Mouse (Mus musculus): ENCODE data around the gene Atf6.
A peak's percentile ranks its signal among the peaks of the same experiment; 100 is the strongest.

The Atf6 gene

DNA sequence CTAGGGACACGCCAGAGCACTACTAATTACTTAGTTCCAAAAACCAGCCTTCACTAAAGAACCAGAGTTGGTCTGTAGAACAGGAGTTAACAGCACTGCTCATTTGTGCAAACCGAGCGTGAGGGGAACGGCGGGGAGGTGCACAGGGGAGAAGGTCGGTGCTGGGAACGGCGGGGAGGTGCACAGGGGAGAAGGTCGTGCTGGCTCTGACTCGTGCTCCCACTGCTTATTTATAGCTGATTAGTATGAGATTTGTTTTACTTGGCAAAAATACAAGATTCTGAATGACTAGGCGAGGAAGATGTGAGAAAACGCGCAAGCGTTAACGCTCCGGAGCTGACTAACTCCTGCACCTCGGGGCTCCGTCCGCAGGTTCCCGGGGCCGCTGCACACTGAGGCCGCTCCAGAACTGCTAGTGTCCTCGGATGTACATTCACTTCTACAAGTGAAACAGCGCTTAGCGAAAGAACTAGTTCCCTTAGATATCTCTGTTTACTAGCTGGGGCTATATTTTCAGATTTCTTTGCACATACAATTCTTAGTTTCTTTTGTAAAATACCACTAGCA lies 96.1 kb downstream of the Atf6 start:
- peak in 1 of 2 experiments; percentile 14 for DNase-seq

DNA sequence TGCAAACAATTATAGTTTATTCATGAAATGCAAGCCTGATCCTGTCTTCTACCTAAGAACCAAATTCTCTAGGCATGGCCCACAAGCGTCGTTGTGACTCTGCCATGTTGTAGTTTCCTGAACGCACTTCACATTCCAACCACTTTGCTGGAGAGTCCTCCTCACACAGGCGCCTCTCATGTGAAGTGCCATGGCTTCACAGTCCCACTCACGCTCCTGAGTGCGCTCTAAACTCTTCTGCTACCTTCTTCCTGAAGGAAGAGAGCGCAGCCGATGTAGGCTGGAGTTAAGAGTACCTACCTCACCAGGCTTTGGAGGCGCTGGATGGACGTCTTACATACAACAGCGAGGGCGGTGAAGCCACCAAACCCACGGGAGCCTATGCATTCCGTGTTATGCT lies 96.9 kb downstream of the Atf6 start:
- DNase-seq, result no peak

DNA sequence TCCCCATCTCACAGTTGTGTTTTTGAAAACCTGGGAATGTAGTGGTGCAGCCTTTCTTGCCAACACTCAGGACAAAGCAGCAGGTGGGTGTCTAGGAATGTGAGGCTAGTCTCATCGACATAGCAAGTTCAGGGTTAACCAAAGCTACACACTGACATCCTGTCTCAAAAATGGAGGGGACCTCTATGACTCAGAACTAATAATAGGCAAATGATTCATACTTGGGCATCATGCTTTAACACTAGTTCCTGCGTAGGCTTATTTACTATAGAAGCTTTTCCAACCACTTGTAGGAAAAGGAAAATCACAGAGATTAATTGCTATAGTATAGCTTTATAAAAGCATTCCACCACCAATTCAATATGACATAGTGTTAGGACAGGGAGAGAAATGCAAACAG lies 100.6 kb downstream of the Atf6 start:
- DNase-seq, result no peak

DNA sequence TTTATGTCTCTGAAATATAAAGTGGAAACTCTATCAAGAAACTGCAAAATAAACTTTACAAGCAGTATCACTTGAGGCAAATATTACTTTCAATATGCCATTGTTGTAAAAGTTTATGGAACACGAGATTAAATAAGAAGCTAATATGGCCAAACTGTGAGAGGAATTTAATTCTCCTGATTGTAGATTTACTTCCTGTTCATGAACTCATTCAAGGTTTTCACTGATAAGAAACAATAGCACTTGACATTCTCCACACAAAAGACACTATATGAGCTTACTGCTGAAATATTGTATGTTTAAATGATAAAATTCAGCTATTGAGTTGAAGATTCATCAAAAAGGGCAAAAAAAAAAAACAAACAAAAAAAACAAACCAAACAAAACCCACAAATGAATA lies 102.8 kb downstream of the Atf6 start:
- DNase-seq, result no peak

DNA sequence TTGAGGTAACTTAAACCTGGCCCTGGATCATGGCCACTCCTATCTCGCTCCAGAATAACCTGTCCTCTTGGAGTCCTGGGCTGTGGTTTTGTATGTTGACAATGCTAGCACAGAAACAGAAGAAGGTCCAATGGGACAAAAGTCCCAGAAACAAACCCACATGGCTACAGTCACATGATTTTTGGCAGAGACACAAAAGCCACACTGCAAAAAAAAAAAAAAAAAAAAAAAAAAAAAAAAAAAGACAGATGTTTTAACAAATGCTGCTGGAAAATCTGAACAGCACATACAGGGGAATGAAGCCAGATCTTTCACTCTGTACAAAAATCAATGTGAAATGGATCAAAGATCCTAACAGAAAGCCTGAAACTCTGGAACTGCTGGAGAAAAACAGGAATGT lies 105.9 kb downstream of the Atf6 start:
- DNase-seq, result no peak

DNA sequence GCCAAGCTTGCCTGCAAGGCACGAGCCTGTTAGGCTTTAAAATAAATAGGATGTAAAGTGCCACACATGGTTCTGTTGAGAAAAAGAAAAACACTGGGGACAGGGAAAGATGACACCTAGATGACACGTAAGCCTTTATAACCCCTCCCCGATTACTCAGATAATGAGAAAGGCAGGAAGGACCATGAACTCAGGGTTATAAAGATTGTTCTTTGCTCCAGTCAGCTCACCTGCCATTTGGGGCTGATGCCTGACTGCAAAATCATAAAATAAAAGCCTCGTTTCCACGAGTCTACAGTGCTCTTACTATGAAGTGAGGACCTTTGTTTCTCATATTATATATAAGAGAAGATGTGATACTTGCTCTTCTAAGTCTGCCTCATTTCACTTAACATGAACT lies 114.0 kb downstream of the Atf6 start:
- no peak for DNase-seq

DNA sequence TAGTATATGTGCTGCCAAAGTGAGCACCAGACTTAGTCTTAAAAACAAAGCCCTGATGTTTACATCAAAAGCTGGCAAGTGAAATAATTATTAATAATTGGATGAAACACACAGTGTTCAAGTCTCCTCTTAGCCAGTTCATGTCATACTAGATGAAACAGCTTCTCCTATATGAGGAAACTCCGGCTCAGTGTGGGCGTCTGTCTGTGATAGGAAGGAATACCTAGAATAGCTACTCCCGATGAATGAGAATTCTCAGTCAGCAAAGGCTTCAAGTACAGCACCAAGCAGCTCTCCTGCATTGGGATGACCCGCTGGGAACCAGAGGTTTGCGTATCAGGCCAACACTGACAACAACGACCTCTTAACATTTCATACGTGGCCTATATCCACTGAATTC lies 115.8 kb downstream of the Atf6 start:
- no peak for DNase-seq

DNA sequence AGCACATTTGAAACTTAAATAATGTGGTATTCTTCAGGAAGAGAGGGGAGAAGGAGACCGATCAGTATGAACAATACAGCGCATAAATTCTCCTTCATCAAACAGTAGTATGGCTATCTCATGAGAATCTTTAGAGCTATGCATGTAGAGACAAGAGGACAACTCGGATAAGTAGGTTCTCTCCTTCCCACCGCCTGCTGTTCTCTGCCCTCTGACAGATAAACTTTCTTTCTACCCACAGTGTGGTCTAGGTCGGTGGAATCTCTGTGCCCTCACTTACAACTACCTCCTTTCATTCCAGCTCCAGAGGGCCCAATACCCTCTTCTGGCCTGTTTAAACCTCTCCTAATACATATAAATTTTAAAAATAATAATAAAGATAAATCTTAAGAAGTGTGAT lies 121.0 kb downstream of the Atf6 start:
- no peak for DNase-seq

DNA sequence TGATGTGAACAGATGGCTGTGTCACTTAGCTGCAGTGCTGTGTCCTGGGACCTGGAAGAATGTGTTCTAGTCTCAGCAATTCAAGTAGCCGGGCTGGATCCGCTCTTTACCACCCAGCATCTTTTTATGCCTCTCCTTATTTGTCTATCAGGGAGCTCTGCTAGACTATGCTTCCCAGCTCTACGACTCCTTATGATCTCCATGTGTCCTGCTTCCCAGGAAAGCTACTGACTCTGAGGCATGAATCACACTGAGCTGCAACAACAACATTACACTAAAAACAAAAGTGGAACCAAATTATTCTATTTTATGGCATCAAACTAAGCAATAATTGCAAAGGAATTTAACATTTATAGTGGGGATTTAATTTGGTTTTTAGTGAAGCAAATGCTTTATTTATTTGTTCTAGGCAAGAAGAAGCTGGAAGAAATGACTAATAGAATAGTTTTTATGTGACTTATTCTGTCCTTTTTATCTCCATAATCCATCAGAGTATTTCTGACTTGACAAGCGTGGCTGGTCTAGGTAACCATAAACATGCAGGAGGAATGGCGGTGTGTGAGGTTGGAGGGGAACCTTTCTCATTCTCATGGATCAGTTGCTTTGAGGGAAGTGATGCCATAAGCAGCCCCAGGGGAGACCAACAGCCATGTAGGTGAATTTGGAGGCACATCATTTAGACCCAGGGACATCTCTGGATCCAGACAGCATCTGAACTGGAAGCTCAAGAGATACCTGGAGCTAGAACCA lies 125.9 kb downstream of the Atf6 start:
- no peak for DNase-seq

DNA sequence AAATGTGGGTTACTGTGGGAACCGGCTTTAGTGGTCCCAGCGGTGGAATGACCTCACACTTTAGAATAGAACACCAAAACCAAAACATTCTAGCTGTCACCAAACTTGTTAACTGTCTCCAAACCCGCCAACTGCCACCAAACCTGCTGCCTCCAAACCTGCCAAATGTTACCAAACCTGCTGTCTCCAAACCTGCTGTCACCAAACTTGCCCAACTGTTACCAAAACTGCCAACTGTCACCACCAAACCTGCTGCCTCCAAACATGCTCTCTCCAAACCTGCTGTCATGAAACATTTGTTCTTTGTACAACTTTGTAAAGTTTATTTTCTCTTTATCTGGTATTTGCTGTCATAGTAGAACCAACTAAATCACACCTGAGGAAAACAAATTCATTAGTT lies 132.7 kb downstream of the Atf6 start:
- no peak for DNase-seq

DNA sequence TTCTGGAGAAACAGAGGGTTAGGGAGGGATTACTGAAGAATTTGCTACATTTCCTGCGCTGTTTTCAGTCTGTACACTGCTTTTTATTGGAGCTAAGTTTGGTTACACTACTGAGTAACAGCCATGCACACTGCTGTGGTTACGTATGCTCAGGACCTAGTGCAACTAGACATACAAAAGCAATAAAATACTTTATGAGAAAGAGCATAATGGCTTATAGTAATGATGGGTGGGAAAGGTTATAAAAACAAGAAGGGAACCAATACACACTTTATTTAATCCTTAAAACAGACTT lies 135.0 kb downstream of the Atf6 start:
- DNase-seq, result no peak

DNA sequence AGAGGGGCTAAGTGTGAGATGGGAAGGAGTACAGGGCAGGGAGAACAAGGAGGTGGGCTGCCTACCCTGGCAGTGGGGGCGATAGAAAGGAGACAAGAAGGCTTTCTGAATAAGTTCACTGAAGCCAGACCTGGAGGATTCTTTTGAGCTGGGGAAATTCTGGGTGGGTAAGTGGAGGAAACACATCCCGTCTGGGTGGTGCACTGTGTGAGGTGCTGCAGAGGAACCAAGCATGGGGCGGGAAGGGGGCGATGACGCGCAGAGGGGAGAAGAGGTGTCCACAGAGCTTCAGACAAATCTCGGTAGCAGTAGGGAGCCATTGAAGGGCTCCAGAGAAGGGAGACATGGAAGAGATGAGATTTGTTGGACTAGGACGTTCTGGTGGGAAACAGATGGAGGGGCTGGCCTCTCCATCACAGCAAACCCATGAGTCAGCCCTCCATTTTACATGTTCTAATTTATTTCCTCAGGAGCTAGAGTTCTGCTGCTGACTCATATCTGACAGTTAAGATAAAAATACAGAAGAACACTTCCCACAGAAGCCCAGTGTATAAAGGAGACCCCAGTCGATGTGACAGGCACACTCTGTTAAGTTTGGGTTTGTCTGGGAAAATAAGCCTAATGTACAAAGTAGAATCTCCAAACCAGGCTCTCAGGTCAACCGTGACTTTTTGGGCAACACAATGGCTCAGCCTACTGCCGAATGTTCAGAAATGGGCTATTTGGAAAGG lies 135.5 kb downstream of the Atf6 start:
- no peak for DNase-seq

DNA sequence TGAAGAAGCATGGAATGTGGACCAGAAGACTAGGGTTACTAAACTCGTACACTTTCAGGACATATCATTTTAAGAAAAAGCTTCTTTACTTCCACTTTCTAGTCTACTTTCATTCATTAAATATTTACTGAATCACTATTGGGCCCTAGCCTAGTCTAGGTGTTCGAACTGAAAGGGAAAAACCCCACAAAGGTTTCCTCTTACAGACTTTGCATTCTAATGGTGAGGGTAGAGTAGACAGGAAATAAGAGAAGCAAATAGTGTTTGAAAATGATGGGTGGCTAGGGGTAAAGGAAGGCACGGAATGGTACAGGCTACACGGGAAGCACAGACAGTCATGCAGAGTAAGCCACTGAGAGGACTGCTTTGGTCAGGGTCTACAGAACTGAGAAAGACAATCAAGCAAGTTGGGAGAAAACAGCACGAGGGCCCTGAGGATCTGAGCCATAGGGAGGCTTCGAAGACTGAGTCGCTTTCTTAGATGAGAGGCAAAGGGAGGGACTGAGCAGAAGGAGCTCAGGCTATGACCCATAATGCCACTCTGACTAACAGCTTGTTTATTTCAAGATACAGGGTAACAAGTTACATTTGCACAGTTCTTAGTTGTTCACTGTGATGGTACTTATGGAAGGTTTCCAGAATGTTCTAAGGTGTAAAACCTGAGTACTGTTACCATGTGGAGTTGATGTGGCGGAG lies 138.2 kb downstream of the Atf6 start:
- DNase-seq, result no peak

DNA sequence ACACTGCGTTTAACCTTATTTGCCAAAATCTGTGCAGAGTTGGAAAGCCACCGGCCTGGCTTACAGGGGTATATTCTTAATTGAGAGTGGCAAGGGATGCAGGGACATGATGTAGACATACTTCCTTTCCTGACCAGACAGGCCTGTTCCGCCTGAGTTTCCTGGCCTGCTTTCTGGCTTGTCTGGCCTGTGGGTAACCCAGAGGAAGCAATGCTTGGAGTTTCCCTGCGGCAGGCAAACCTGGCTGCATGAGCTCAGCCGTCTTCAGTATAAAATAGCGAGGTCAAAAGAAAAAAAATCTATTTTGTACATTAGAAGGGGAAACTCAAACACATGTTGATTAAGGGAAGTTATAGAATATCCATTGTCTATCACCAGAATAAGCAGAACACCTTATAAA lies 139.0 kb downstream of the Atf6 start:
- DNase-seq, result peak; percentile 33 to 51

DNA sequence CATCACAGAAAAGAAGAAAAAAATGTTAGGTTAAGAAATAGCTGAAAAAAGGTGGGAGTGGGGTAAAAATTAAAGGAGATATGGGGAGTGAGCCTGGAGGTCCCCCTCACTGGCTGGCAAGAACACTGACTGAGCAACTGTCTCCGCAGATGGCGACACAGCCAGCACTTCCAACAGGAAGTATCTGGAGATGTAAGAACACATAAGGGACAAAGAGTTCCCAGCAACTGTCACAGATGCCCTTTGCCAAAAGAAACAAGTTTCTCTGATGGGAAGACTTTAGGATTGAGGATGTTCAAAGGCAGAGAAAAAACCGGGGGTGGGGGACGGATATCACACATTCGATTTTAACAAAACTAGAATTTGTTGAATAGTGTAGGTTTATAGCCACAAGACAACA lies 146.0 kb downstream of the Atf6 start:
- peak in 1 of 2 experiments; percentile 39 for DNase-seq

DNA sequence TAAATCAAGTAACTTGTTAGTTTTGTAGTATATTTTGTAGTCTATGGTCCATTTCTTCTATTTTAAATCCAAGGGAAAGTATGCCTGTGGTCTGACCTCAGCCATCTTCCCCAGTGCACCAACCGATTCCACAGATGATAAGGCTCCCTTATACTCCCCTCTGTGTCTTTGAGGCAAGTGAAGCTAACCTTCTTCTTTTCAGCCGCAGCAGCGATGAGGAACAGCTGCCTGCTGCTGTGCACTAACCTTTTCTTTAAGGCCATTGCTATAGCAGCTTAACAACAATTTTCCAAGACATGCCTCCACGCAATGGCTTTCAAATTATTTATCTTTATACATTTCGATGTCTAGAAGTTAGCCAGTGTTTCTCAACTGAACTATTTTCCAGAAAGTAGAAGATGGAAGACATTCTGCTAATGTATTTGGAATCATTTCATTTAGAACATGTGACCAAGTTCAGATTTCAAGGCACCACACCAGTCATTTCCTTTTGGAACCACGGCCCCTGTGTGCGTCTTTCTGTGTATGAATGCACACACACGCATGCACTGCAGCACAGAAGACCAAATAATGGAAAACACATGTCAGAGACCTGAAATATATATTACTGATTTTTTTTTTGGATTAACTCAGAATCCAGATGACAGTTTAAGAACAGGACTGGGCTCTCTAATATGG lies 149.3 kb downstream of the Atf6 start:
- no peak for DNase-seq

DNA sequence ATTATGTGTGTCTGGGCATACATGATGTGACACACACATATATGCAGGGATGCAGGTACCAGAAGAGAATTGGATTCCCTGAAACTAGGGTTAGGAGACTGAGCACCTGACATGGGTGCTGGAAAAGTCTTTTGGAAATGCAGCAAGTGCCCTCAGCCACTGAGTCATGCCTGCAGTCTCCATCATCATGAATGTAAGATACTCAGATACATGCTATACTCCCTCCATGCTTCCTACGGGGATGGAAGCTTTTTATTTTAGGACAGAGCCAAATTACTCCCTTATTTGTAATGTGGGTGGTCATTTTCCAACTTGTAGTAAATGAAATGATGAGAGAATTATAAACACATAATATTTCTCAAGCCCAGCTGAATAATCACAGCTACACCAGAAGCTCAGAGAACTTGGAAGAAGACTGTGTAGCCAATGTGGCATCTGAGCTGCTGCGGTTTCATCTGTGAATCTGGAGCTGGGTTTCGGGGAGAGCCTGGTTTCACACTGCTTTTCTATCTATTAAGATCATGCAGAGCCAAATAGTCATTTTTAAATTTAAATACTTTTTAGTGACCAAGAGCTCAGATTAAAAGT lies 150.2 kb downstream of the Atf6 start:
- no peak for DNase-seq

DNA sequence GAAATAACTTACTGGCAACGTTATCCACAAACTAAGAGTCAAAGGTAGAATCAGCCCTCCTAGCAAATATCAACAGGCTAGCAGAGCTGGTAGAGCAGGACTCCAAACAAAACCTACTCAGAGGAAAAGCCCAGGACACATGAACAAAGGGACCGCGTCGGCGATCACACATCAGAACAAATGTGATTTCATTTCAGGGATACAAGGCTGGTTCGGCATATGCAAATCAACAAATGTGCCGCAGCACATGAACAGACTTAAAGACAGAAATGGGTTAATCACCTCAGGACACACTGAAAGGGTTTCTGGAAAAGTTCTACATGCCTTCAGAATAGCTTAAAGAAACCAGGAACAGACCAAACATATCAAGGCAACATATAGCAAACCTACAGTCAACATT lies 155.8 kb downstream of the Atf6 start:
- DNase-seq, result no peak

DNA sequence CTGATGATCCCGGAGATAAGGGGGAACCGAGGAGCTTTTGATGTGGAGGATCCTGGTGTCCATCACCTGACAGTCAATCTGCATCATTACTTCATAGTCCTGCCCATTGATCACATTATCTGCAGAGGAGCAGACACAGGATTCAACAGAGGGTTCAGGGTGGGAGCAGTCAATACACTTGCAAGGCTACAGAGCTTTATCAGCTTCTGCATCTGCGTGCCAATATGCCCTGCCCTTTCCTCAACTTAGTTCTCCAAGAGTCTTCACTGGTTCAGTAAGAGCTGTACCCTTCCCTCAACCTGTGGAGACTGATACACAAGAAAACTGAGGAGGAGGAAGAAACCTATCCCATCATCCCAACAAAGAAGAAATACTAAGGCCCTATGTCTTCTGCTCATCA lies 157.6 kb downstream of the Atf6 start:
- DNase-seq, result no peak

DNA sequence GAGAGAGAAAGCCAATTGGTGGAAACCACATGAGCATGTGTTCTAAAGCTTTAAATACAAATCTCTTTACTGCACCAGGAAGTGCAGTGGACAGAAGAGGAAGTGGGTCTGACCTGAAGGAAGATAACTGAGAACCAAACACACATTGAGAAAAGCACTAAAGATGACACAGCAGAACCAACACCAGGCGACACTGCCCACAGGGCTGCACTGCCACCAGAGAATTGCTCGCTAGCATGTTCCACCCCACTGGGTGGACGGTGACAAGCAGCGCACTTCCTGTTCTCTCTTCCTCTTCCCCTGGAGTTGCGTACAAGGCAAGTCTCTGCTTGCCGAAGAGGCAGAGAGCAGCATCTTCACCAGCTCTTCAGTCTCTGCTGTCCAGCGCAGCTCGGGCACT lies 158.1 kb downstream of the Atf6 start:
- no peak for DNase-seq

DNA sequence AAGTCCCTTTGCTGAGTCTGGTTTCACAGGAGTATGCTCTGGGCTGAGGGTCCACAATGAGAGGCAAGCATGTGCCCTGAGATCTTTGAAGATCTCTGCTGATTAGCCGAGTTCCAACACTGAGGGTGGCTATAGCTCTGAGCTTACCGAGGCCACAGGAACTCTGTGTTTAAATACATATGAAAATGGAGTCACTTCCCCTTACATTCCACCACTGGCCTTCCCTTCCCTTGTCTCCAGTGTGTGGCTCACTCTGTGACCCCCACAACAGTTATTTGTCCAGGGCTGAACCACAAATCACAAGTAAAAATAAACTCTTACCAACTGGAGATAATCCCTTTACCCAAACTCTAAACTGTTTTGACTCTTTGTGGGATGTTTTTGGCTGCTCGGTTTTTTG lies 158.5 kb downstream of the Atf6 start:
- no peak for DNase-seq

DNA sequence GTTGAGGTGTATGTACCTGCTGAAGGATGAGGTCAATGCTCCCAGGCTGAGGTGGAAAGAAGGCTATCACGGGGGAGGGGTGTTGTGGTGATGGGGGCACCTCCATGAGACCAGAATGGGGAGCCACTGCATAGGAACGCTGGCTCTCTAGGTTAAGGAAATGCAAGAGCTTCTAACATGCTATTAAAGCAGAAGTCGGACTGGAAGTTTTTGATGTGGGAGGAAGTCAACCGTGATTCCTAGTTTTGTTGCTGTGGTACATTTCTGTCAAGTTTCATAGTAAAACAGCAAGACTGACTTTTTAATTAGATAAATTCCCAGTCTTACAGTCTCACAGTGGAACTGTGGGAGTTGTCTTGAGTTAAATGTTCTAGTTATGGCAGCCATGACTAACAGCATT lies 161.5 kb downstream of the Atf6 start:
- no peak for DNase-seq
